ENCODE assay signal across 31 mouse cellular contexts in the genomic region with DNA sequence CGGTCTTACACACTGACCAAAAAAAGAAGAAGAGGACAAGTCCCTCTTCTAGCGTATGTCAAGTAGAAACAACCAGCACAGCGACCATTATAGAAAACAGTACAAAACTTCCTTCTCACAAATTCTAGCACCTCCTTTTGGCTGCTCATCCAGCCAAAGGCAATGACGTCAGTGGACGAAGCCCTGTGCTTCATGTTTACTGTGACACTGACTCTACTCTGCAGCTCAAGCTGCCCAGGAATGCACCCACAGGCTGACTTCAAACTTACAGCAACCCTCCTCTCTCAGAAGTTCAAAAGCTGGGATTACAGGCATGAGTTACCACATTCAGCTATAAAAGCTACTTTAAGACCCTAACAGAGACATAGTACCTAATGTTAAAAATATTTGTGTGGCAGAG.
DNase-seq lines count a peak whose midpoint lies in the region; ATAC-seq and TF ChIP-seq lines count a peak whose summit lies in the region.
"Had no signal": no experiment of that assay in that cellular context is flagged by ENCODE, and none has a peak within 500 bp of the region (broad histone marks: within the 10 kb centered on the region; RNA-seq: fewer than 3 reads in every experiment).

No protein-coding gene starts in this region.

- TF ChIP-seq CTCF in heart, postnatal 0 days (IDR thresholded peaks at IDR 0.05; ENCODE audit: low read depth) = no peak
- TF ChIP-seq CTCF in lung, adult 2 months (IDR thresholded peaks at IDR 0.05; ENCODE audit: insufficient read depth, low read length) = no peak

- H3K9me3 ChIP-seq in heart, postnatal 0 days (replicated peaks; ENCODE audit: control insufficient read depth, low read length) = no peaks in the 10 kb centered on the region
- 0 out of 2 replicates have a peak, but pooled peaks cover 3% of the 10 kb centered on the region for H3K9me3 ChIP-seq in heart, embryonic 12.5 days (replicated peaks)
- H3K9me3 ChIP-seq: embryonic facial prominence, embryonic 12.5 days; liver, embryonic 13.5 days; midbrain, embryonic 10.5 days; midbrain, embryonic 15.5 days; neural tube, embryonic 15.5 days; stomach, embryonic 15.5 days had no signal

- H3K27me3 ChIP-seq in heart, postnatal 0 days (ENCODE audit: control insufficient read depth, insufficient read depth, low read length) = no peaks in the 10 kb centered on the region
- no peaks in the 10 kb centered on the region for H3K27me3 ChIP-seq in heart, embryonic 12.5 days (replicated peaks)
- H3K27me3 ChIP-seq: CH12.LX; embryonic facial prominence, embryonic 12.5 days; liver, embryonic 13.5 days; midbrain, embryonic 15.5 days; neural tube, embryonic 15.5 days; stomach, embryonic 15.5 days had no signal

- no peak overlapping the region for H3K4me3 ChIP-seq in heart, postnatal 0 days (ENCODE audit: low read depth, low read length)
- H3K4me3 ChIP-seq in heart, embryonic 12.5 days = no peak overlapping the region
- H3K4me3 ChIP-seq in lung, adult 2 months (replicated peaks; ENCODE audit: extremely low read depth, low read depth, low read length) = no peak overlapping the region
- H3K4me3 ChIP-seq: embryonic facial prominence, embryonic 12.5 days; heart, adult 2 months; layer of hippocampus, adult 2 months; liver, embryonic 13.5 days; midbrain, embryonic 10.5 days; midbrain, embryonic 15.5 days; neural tube, embryonic 15.5 days; stomach, embryonic 15.5 days had no signal

- TF ChIP-seq EP300 in heart, postnatal 0 days (IDR thresholded peaks at IDR 0.05; ENCODE audit: low read depth) = no peak

- H3K4me1 ChIP-seq in heart, postnatal 0 days (ENCODE audit: control insufficient read depth, insufficient read depth) = peaks cover 10% of the 10 kb centered on the region; the same call in 1 of the 2 replicates
- H3K4me1 ChIP-seq in heart, embryonic 12.5 days (replicated peaks) = peaks cover 16% of the 10 kb centered on the region
- H3K4me1 ChIP-seq in lung, adult 2 months (ENCODE audit: control insufficient read depth, insufficient read depth, low read length) = peaks cover 2% of the 10 kb centered on the region; the same call in 1 of the 2 replicates
- H3K4me1 ChIP-seq: embryonic facial prominence, embryonic 12.5 days; stomach, embryonic 15.5 days had no signal

- H3K4me2 ChIP-seq in heart, postnatal 0 days (ENCODE audit: low read depth, low read length) = no peak overlapping the region
- H3K4me2 ChIP-seq in heart, embryonic 12.5 days = no peak overlapping the region
- H3K4me2 ChIP-seq: embryonic facial prominence, embryonic 12.5 days; liver, embryonic 13.5 days; lung, embryonic 14.5 days; midbrain, embryonic 15.5 days; neural tube, embryonic 15.5 days; stomach, embryonic 15.5 days had no signal

- no peak for DNase-seq in frontal cortex, postnatal 10 days (ENCODE audit: low spot score in 2 of 2)
- no peak for DNase-seq in heart, postnatal 0 days (ENCODE audit: low spot score)
- peak; percentile 16 for DNase-seq in lung, postnatal 14 days
- DNase-seq in lung, adult 2 months = no peak
- DNase-seq in embryo, embryonic 10.5 days (ENCODE audit: low spot score) = no peak
- DNase-seq: adrenal gland, postnatal 10 days; cerebellum, adult 11 months; cerebellum, adult 9-10 months; cerebellum, postnatal 36 days; embryo, embryonic 11 days; gastrocnemius, postnatal 10 days; kidney, adult 18-20 months; kidney, postnatal 36 days; left cerebral cortex, postnatal 4 days; liver, embryonic 13.5 days; lung, embryonic 14.5 days; retina, postnatal 1 day; right cerebral cortex, postnatal 14 days; thymus, postnatal 14 days had no signal

- H3K9ac ChIP-seq in heart, postnatal 0 days (replicated peaks; ENCODE audit: low read depth, low read length) = no peak overlapping the region
- H3K9ac ChIP-seq in heart, embryonic 12.5 days = no peak overlapping the region
- H3K9ac ChIP-seq: embryonic facial prominence, embryonic 12.5 days; liver, embryonic 13.5 days; lung, embryonic 14.5 days; midbrain, embryonic 15.5 days; neural tube, embryonic 15.5 days; stomach, embryonic 15.5 days had no signal

- no peaks in the 10 kb centered on the region for H3K36me3 ChIP-seq in heart, postnatal 0 days (replicated peaks; ENCODE audit: control insufficient read depth, insufficient read depth, low read length)
- H3K36me3 ChIP-seq in heart, embryonic 12.5 days = 0 out of 2 replicates have a peak, but pooled peaks cover 11% of the 10 kb centered on the region
- H3K36me3 ChIP-seq: embryonic facial prominence, embryonic 12.5 days; liver, embryonic 13.5 days; midbrain, embryonic 15.5 days; neural tube, embryonic 15.5 days; stomach, embryonic 15.5 days had no signal

- TF ChIP-seq POLR2A in lung, adult 2 months (IDR thresholded peaks at IDR 0.05; ENCODE audit: borderline replicate concordance, extremely low read depth, low read depth, low read length) = no peak

- 0 out of 2 replicates have a peak, but pooled peaks have one; percentile 21 for ATAC-seq in frontal cortex, adult (ENCODE audit: low TSS enrichment)
- ATAC-seq in heart, postnatal 0 days (ENCODE audit: insufficient read depth, low read depth) = no peak
- ATAC-seq in heart, embryonic 12.5 days (ENCODE audit: insufficient number of reproducible peaks, low FRiP score) = no peak
- ATAC-seq: forebrain, embryonic 14.5 days; hindbrain, embryonic 16.5 days; midbrain, embryonic 15.5 days had no signal

- 0 out of 2 replicates have a peak overlapping the region, but pooled peaks have one; percentile 6 for H3K27ac ChIP-seq in heart, postnatal 0 days (ENCODE audit: low read depth)
- H3K27ac ChIP-seq in heart, embryonic 12.5 days (ENCODE audit: poor library complexity, severe bottlenecking) = no peak overlapping the region
- H3K27ac ChIP-seq: embryonic facial prominence, embryonic 12.5 days; heart, adult 2 months; layer of hippocampus, adult 2 months; liver, embryonic 13.5 days; midbrain, embryonic 10.5 days; midbrain, embryonic 15.5 days; neural tube, embryonic 15.5 days; stomach, embryonic 15.5 days had no signal

- 67% methylated on average over 5 of the region's 5 CpGs for WGBS in heart, postnatal 0 days
- WGBS in heart, embryonic 12.5 days = 78% methylated on average over 5 of the region's 5 CpGs
- WGBS in lung, adult 2 months = 70% methylated on average over 5 of the region's 5 CpGs
